Mouse (Mus musculus): ENCODE results near the gene Tbc1d10b.
"Not testable (repeated sequence)": the region's sequence is repeated elsewhere in the genome, so short reads cannot be mapped to it uniquely, and the experiment has no call there.

Tbc1d10b gene

DNA sequence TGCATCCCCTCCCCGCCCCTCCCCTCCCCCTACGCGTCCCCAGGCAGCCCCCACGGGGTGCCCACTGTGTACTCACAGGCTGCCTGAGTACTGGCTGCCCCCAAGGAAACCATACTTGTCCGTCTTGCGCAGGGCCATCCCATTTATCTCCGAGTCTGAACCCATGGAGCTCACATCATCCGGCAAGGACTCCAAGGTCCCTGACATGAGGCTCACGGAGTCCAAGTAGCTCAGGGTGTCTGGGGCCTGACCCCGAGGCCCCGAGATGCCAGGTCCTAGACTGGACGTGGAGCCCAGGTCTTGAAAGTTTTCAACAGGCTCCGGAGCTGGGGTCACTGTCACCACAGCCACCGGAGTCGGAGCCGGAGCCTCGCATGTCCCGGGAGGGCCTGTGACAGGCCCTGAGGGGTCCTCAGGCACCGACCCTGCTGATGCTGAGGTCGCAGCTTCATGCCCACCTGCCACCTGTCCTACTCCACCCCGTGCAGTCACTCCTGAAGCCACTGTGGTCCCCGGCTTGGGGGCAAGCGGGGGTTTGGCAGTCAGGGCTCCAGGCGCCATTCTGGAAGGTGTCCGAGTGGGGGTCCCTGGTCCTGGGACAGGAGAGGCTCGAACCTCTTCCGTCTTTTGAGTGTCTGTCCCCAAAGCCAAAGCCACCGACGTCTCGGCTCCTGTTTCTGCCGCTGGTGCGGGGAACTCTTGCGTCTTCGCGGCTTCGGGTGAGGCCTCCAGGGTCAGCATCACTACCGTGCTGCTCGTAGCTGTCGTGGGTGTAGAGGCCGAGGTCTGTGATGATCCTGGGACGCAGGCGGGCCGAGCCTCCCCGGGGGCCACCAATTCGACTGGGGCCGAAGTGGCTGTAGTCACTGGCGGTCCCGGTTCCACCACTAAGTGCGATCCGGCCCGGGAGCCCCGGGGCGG, 634 bp downstream of the Tbc1d10b start:
- DNase-seq (ENCODE audit: low spot score) = no peak

DNA sequence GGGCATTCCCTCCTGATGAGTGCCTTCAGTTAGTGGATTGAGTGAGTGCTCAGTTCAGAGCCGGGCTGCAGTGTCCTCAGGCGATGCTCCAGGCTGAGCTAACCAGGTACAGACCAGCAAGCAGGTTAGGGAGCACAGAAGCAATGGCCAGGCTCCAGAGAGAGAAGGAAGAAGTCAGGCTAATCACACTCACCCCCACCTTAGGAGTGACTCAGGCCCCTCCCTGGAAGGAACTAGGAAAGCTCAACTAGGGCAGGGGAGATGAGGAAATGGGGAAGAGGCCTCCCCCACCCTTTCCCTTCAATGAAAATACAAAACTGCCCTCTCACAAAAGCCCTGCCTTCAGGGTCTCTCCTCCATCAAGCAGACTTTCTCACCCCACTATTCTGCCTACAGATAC, 1.7 kb downstream of the Tbc1d10b start:
- DNase-seq (ENCODE audit: low spot score) = no peak

DNA sequence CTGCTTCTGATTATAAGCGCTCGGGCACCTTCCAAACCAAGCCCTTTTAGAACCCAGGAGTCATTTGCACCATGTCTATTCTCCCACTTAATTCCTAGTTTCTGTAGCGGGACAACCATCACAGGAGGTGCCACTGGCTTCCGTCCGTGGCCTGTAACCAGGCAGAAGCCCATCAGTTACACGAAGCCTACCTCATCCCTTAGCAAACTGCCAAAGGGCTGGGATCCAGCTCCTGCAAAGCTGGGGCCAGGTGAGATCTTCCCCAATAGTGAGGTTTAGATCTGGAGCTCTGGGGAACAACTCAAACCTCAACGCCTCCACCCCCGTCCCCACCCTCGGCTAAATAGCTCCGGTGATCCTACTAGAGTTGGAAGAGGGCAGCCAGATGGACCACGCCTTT, 11.8 kb downstream of the Tbc1d10b start:
- DNase-seq (ENCODE audit: low spot score) = no peak

DNA sequence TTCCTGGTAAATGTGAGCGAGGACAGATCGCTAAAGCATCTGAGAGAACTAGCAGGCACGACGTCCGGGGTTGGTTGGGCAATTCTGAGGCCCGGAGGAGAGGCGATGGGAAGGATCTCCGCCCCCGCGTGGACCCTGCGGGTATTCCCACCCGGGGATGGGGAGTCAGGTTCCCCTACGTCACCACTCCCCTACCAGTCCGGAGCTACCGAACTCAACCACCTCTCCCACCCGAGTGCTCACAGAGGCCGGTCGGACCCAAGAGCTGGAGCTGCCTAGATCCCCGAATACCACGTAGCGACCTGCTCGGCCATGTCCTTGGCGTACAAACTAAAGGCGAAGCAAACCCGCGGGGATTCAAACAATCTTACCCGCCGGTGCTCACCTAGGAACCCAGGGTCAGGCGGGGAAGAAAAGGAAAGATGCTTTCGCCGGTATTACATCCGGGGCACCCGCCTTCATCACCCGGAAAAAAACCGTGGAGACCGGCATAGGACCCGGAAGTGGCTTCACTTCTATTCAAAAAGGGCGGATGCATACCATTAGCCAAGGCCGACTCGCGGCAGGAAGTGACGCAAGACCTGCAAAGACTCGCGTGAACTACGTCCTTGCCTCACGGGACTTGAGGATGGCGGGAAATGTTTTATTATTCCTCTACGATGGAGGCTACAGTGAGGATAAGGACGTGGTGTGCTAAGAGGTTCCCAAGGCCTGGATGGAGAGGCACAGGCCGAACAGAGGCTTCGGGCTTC, 12.5 kb downstream of the Tbc1d10b start, which contains the start of gene Cd2bp2:
Gene Cd2bp2 (minus strand): TSS at position 507 of the 752 bp plus-strand sequence.
- peak; percentile 90 for DNase-seq (ENCODE audit: low spot score)

DNA sequence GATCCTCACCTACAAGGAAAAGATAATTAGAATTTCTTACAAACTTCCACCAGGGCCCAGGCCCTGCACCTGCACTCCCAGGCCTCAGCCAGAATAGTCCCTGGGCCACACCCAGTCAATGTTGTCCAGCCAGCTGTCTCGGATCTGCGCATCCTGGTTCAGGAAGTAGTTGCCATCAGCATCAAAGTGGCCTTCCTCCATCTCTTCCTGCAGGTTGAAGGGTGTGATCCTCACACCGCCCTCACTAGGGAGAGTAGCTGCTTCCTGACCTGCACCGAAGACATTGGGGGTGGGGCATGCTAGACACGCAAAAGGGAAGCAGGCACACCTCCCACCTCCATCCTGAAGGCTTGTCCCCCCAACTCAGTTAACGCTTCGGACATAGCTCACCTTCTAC, 13.6 kb downstream of the Tbc1d10b start:
- no peak for DNase-seq (ENCODE audit: low spot score)

DNA sequence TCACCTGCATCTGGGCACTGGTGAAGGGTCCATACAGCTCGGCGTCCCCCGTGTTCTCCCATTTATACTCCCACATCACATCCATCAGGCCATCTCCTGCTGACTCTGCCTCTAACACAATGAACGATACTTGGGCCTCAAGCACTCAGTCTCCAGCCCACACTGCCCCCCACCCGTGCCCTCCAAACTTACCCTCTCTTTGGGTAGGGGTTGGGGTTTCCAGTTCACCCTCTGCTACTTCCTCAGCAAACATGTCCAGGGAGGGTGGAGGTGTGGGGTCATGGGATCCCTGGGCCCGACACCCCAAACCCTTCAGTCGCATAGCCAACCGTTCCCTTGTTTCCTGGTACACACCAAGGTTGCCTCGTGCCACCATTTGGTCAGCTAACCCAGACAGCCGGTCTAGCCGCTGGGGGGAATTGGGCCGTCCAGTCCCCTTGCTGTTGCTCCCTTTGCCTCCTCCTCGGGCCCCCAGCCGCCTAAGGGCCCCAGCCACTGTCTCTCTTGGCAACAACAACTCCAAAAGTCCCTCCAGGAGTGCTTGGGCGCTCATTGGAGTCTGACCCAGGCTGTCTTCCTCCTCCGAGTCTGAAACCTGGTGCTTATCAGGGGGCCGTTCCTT, 14.1 kb downstream of the Tbc1d10b start:
- DNase-seq (ENCODE audit: low spot score) = no peak

DNA sequence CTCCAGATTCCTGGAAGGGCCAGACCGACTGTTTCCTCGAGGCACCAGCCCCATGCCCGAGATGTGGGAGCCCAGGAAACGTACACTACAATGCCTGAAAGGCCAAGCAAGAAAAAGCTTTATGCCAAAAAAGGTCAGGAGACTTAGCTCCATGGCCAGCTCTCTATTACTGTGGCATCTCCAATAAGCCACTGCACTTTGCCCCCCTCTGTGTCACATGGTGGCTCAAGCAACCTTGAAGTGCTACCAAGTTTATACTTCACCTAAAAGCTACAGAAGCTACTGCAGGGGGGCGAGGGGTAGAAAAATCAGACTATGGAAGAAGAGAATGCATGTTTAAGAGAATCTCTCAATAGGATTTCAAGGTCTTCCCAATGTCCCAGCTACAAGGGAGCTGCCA, 15.3 kb downstream of the Tbc1d10b start:
- no peak for DNase-seq (ENCODE audit: low spot score)

DNA sequence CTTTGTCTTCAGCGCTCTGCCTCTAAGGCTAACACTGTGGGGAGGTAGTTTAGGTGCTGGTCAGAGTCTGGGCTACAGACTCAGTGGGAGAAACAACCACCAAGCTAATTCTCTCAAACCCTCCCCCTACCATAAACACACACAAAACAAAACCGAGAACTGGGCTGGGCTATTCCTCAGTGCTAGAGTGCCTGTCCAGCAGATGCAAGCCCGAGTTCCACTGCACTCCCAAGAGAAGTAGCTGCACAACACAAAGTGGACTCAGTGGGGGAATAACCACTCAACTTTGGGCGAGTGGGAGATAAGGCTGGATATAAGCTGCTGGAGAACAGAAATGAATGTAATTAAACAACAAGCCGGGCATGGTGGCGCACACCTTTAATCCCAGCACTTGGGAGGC, 17.6 kb downstream of the Tbc1d10b start:
- no peak for DNase-seq (ENCODE audit: low spot score)

DNA sequence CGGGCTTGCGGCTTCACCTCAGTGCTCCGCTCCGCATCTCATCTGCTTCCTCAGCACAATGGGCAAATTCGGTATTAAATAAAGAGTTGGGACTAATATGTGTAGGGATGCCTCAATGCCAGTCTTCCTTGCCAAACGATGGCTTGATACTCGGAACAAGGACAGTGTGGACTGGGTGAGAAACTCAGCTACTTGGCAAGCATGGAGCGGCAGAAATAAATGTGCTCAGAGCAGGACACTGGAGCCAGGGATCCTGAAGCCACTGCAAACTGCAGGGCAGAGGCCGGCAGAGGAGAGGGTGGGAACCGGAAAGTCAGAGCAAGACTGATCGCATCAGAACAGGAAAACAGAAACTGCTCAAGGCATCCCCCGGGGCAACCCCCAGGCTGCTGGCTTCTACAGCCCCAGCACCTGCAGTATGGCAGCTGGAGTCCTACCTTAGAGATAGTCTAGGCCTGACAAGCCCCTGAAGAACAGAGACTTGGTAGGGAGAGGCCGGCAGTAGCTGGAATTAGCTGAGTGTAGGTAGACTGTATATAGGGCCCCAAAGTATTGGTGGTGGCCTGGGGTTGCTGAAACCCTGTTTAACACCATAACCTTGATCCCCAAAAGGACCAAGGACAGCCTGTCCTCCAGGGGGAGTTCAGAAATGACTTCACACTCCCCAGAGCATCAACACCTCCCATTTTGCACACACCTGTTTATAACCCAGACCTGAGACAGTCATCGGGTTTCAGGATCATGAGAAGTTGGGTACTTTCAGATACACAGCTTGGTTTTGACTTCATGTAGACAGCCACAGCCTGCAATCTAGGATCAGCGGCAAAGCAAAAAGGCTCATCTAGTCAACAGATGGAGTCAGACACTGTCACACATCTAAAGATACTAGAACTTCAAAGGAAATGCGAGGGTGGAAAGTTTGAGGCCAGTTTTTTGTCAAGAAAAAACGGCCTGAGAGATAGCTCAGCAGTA, 19.7 kb downstream of the Tbc1d10b start:
- DNase-seq (ENCODE audit: low spot score) = no peak

DNA sequence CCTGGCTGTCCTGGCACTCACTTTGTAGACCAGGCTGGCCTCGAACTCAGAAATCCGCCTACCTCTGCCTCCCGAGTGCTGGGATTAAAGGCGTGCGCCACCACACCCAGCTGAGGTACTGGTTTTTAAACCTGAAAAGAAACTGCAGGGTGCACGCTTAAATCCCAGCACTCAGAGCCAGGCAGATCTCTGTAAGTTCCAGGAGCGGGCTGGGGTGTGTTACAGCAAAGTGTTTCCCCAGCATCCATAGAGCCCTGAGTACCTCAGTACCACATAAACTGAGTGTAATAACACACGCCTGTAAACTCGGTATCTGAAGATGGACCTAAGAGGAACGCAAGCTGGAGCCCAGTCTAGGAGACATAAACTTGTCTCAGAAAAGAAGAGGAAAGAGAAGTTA, 20.9 kb downstream of the Tbc1d10b start:
- DNase-seq (ENCODE audit: low spot score) = no peak

DNA sequence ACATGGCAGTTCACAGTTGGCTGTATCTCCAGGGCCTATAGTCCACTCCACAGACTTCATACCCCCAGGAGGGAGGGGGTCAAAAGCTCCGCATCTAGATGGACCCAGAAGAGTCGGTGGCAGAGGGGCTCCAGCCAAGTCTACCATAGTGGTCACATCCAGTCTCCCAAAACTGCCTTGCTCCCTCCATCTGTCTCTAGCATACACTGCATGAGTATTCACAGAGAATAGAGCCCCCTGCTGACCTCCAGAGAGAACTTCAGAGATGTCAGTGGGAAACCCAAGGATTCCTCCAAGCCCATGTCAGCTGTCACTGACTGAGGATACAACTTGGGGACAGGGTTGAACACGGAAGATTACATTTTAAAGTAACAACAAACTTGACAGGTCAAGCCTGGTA, 22.7 kb downstream of the Tbc1d10b start:
- no peak for DNase-seq (ENCODE audit: low spot score)

DNA sequence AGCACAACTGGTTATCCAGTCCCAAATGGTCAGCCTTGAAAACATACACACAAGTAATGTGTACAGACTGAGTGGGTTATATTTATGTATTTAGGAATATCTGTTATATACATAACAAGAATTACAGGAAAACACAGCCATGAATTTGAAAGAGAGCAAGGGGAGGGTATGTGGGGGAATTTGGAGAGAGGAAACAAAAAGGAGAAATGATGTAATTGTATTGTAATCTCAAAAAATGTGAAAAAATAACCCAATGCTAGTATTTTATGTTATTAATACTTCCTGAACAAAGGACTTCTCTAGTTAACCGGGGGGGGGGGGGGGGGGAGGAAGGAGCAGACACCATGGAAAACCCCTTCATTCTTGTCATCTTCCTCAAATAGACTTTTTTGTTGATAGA, 23.5 kb downstream of the Tbc1d10b start:
- DNase-seq (ENCODE audit: low spot score) = no peak

DNA sequence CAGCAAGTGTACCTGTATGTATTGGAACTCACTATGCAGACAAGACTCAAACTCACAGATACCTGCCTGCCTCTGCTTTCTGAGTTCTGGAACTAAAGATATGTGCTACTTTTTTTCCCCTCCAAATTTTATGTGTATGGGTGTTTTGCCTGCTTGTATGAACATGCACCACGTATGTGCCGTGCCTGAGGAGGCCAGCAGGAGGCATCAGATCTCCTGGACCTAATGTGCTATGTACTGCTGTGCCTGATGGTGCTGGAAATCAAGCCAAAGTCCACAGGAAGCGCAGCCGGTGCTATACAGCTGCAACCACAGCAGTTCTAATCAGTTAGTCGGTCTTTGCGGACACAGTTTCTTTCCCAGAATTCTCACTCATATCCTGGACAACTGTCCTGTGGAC, 24.4 kb downstream of the Tbc1d10b start:
- no peak for DNase-seq (ENCODE audit: low spot score)

DNA sequence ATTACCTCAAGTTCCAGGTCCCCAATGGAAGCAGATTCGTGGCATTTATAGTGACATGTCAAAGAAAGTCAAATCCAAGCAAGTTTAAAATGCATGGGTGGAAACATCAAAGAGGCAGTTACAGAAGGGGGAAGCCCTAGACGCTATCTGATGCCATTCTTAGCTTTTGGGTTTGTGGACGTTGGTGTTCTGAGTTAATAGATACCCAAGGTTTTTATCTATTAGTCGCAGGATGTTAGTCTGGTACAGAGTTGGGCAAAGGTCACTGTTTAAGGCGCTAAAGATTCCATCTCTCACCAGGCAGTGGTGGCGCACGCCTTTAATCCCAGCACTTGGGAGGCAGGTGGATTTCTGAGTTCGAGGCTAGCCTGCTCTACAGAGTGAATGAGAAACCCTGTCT, 24.9 kb downstream of the Tbc1d10b start:
- no peak for DNase-seq (ENCODE audit: low spot score)

DNA sequence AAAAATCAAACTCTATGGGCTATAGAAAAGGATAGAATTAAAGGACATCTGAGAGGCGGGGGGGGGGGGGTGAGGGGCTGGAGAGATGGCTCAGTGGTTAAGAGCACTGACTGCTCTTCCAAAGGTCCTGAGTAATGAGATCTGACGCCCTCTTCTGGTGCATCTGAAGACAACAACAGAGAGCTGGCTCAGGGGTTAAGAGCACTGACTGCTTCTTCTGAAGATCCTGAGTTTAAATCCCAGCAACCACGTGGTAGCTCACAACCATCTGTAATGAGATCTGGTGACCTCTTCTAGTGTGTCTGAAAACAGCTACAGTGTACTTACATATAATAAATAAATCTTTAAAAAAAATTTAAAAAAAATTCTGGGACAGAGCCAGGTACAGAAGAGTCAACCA, 26.5 kb downstream of the Tbc1d10b start:
- not testable (repeated sequence) for DNase-seq (ENCODE audit: low spot score)

DNA sequence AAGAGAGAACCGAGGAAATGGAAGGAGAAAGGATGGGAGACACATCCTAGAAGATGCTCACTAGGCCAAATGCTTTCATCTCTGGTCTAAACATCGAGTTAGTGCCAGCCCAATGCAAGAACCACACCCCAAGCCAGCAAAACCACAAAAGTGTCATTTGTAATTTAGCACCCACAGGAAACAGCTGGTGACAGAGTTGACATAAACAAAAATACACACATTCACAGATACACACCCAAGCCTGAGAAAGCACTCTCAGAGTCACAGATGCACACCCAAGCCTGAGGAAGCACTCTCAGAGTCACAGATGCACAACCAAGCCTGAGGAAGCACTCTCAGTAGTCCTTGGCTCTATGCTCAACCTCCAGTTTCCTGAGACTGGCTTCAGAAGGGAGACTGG, 27.5 kb downstream of the Tbc1d10b start:
- DNase-seq (ENCODE audit: low spot score) = no peak

DNA sequence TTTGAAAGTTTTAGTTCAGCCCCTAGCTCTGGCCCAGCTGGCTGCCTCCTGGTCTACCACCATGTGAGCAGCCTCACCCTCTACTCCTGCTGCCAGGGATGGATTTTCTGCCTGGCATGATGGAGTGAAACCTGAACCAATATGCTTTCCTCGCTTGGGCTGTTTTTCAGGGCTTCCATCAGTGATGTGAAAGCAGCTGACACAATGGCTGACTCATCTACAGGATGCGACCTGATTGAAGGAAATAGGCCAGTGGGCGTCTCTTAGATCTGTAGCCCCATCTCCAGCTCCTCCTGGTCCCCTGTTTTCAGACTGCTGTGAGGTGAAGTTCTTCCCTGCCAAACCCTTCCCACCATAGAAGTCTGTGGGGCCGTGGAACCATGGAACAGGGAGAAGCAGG, 31.3 kb downstream of the Tbc1d10b start:
- DNase-seq (ENCODE audit: low spot score) = no peak

DNA sequence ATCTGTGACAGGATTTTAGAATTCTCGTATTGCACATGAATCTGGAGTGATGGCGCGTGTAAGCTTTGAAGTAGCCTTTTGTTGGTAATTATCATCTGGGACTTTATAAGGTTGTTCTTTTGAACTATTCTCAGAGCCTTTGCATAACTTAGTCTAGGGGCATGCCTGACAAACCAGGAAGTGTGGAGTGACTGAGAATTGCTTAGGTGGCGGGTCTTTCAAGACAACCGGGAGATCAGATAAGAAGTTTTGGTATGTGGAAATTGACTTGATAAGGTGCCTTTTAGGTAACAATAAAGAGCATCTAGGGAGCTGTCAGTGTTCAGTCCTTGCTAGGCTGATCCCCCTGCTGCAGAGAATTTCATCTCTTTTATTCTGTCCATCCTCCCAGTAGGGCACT, 41.8 kb downstream of the Tbc1d10b start:
- no peak for DNase-seq (ENCODE audit: low spot score)

DNA sequence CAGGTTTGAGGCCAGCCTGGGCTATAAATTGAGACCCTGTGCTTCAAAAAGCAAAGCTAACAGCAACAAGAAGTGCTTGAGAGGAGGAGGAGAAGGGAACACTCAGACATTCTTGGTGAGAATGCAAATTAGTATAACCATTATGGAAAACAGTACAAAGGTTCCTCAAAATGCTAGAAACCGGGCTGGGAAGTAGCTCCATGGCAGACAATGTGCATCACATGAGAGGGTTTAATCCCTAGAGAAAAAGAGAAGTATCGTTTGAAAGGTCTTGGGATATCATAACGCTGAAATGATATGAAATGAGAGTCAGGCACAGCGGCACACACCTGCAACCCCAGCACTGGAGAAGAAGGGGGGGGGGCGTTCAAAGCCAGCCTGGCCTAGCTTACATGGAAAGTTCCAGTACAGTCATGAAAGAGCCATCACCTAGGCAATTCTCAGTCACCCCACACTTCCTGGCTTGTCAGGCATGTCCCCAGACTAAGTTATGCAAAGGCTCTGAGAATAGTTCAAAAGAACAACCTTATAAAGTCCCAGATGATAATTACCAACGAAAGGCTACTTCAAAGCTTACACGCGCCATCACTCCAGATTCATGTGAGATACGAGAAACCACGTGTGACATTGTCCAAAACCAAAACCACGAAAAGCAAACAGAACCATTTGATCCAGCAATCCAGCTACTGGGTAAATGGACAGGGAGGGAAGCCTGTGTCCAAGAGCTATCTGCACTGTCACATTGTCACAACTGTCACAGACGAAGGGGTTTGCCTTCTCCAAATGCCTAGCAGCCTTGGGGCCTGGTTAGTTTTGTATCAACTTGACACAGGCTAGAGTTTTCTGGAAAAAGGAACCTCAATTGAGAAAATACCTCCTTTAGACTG, 42.4 kb downstream of the Tbc1d10b start:
- no peak for DNase-seq (ENCODE audit: low spot score)

DNA sequence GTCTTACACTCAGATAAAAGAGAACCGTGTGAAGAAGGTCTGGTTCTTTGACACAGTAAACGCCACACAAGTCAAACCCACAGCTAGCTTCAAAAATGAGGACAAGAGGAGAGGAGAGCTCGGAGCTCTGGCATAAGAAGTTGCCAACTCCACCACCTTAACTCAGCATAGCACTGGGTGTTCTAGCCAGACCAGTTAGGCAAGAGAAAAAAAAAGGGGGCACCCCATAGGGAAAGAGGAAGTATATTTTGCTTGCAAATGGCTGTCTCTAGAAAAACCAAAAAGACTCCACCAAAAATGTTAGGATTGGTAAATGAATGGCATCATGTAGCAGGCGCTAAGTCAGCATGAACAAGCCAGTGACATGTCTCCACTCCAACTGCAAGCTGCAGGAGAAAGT, 44.3 kb downstream of the Tbc1d10b start:
- DNase-seq (ENCODE audit: low spot score) = no peak

DNA sequence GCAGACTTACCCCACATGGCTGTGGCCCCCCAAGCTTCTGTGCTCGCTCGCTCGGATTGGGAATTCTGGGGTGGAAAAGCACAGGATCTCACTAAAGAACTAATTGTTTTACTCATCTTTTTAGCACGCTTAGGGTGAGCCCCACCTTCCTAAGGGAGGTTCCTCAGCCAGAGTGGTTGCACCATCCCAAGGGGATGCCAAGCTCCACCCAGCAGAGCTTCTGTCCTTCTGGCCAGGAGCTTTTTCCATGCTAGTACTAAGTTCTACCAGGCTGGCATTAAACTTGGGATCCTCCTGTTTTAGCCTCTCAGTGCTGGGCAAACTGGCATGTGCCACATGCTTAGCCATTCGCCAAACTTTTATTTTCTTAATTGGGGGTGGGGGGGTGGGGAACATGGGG, 45.7 kb downstream of the Tbc1d10b start:
- no peak for DNase-seq (ENCODE audit: low spot score)

All from ovary, postnatal 36 days (tissue).